ENCODE assay signal across 18 mouse cellular contexts in the genomic region with DNA sequence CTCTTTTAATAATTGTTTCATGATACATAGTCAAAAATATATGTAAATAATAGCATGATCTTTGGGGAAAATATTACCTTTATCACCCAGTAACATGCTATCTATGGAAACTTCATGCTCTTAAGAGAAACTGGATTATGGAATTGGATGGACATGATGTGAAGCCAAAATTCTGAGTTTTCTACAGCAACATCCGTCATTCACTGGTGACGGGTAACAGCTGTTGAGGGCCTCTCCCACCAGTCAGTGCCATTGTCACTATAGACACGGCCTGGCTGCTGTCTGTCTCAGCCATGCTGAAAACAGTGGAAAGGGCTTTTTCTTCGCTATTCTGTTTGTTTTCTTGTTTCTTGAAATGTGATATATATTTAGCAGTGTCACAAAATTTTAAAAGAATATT.
DNase-seq lines count a peak whose midpoint lies in the region; ATAC-seq and TF ChIP-seq lines count a peak whose summit lies in the region.
"Had no signal": no experiment of that assay in that cellular context is flagged by ENCODE, and none has a peak within 500 bp of the region (broad histone marks: within the 10 kb centered on the region; RNA-seq: fewer than 3 reads in every experiment).

No protein-coding gene starts in this region.

- no peak for TF ChIP-seq CTCF in lung, postnatal 0 days (IDR thresholded peaks at IDR 0.05)
- TF ChIP-seq CTCF in lung, adult 2 months (IDR thresholded peaks at IDR 0.05; ENCODE audit: insufficient read depth, low read length): no peak

- H3K9ac ChIP-seq in lung, postnatal 0 days (replicated peaks; ENCODE audit: low read depth): no peak overlapping the region
- H3K9ac ChIP-seq: embryonic facial prominence, embryonic 13.5 days; forebrain, embryonic 12.5 days; heart, embryonic 12.5 days had no signal

- ATAC-seq in lung, postnatal 0 days: no peak
- ATAC-seq: forebrain, embryonic 16.5 days had no signal

- no peaks in the 10 kb centered on the region for H3K4me1 ChIP-seq in lung, postnatal 0 days (ENCODE audit: insufficient read depth, low read depth, low read length)
- peaks cover 10% of the 10 kb centered on the region for H3K4me1 ChIP-seq in lung, adult 2 months (ENCODE audit: control insufficient read depth, insufficient read depth, low read length)
- H3K4me1 ChIP-seq: embryonic facial prominence, embryonic 13.5 days had no signal

- no peak overlapping the region for H3K4me2 ChIP-seq in lung, postnatal 0 days (replicated peaks; ENCODE audit: low read depth, low read length)
- H3K4me2 ChIP-seq: embryonic facial prominence, embryonic 13.5 days; forebrain, embryonic 12.5 days; heart, embryonic 12.5 days had no signal

- WGBS in lung, postnatal 0 days: 57% methylated on average over 4 of the region's 4 CpGs
- WGBS in lung, adult 2 months: 81% methylated on average over 4 of the region's 4 CpGs

- H3K27ac ChIP-seq in lung, postnatal 0 days (ENCODE audit: low read length): no peak overlapping the region
- H3K27ac ChIP-seq: embryonic facial prominence, embryonic 13.5 days; forebrain, embryonic 12.5 days; heart, adult 2 months had no signal

- H3K27me3 ChIP-seq in lung, postnatal 0 days (replicated peaks; ENCODE audit: insufficient read depth, low read length): no peaks in the 10 kb centered on the region
- H3K27me3 ChIP-seq: embryonic facial prominence, embryonic 13.5 days; forebrain, embryonic 12.5 days; heart, embryonic 12.5 days had no signal

- no peak for TF ChIP-seq EP300 in lung, postnatal 0 days (IDR thresholded peaks at IDR 0.05)

- no peaks in the 10 kb centered on the region; the same call in 1 of the 2 replicates for H3K36me3 ChIP-seq in lung, postnatal 0 days (ENCODE audit: insufficient read depth, low read length)

- peak; percentile 32 to 51 for DNase-seq in kidney, postnatal 4 days
- DNase-seq in kidney, postnatal 36 days: no peak
- peak; percentile 26 for DNase-seq in lung, postnatal 0 days (ENCODE audit: low spot score)
- DNase-seq in lung, adult 2 months: no peak
- peak; percentile 21 to 38 for DNase-seq in lung, postnatal 4 days
- DNase-seq in mesoderm, embryonic 11.5 days (ENCODE audit: low read depth, low spot score): peak; percentile 7
- no peak for DNase-seq in left cerebral cortex, adult 8-10 months (ENCODE audit: low spot score in 2 of 2)
- DNase-seq: adrenal gland, adult 2 months; adrenal gland, postnatal 25 days; cerebellum, adult 18-20 months; cerebellum, adult 9-11 months; cerebellum, postnatal 36 days; gastrocnemius, postnatal 14 days; heart, adult 2 months had no signal

- no peak for TF ChIP-seq POLR2A in lung, adult 2 months (IDR thresholded peaks at IDR 0.05; ENCODE audit: borderline replicate concordance, extremely low read depth, low read depth, low read length)

- no peaks in the 10 kb centered on the region for H3K9me3 ChIP-seq in lung, postnatal 0 days (ENCODE audit: low read length)
- H3K9me3 ChIP-seq: embryonic facial prominence, embryonic 13.5 days; forebrain, embryonic 12.5 days; heart, embryonic 12.5 days had no signal

- no peak overlapping the region for H3K4me3 ChIP-seq in lung, postnatal 0 days (ENCODE audit: low read depth, low read length)
- no peak overlapping the region for H3K4me3 ChIP-seq in lung, adult 2 months (replicated peaks; ENCODE audit: extremely low read depth, low read depth, low read length)
- H3K4me3 ChIP-seq: embryonic facial prominence, embryonic 13.5 days; forebrain, embryonic 12.5 days; heart, adult 2 months; heart, embryonic 12.5 days had no signal

Comparison
In these comparisons a context has a peak if more than half of its experiments do, and no peak if none do; other contexts are left out.
1. DNase-seq: peak in kidney, postnatal 4 days (2 of 2), lung, postnatal 0 days (single experiment), lung, postnatal 4 days (2 of 2) and mesoderm, embryonic 11.5 days (single experiment); none in kidney, postnatal 36 days (0 of 2), lung, adult 2 months (single experiment) and left cerebral cortex, adult 8-10 months (0 of 2).